Mouse (Mus musculus) liver, adult 2 months (tissue): ENCODE results near the gene Capn1. TPM values are rescaled to one million over a fixed set of nuclear protein-coding genes. Genes with fewer than 3 reads are reported as not detected.

Experiments
- DNase-seq: peaks from one replicate; pipeline ENCODE4 v3.0.0-alpha.2; 2011; ENCODE audit warnings: low read depth, low spot score; ENCODE audit errors: extremely low read depth
- H3K27ac ChIP-seq: fragments of 200-500 bp; replicated peaks from 2 replicates; pipeline ENCODE4 v1.5.1; 2012; ENCODE audit warnings: low read depth, mild to moderate bottlenecking, control low read depth, inconsistent platforms, low read length; ENCODE audit not compliant: insufficient read depth
- H3K27me3 ChIP-seq: fragments of 200-500 bp; 2 replicates; pipeline ENCODE4 v1.6.1; 2012; ENCODE audit warnings: mild to moderate bottlenecking, moderate library complexity, low read length, inconsistent platforms; ENCODE audit not compliant: control insufficient read depth, insufficient read depth
- H3K36me3 ChIP-seq: fragments of 200-500 bp; 2 replicates; pipeline ENCODE4 v1.6.1; 2012; ENCODE audit warnings: low read length, inconsistent platforms; ENCODE audit not compliant: control insufficient read depth, insufficient read depth
- H3K4me1 ChIP-seq: fragments of 200-500 bp; 2 replicates; pipeline ENCODE4 v1.6.1; 2011; ENCODE audit warnings: low read length; ENCODE audit not compliant: control insufficient read depth, insufficient read depth
- H3K4me3 ChIP-seq: fragments of 200-500 bp; 2 replicates; pipeline ENCODE4 v1.5.1; 2011; ENCODE audit warnings: low read depth, mild to moderate bottlenecking, control low read depth, low read length, moderate library complexity; ENCODE audit not compliant: insufficient read depth
- H3K79me2 ChIP-seq: fragments of 200-500 bp; 2 replicates; pipeline ENCODE4 v1.6.1; 2012; ENCODE audit warnings: inconsistent platforms, mild to moderate bottlenecking, low read length, moderate library complexity; ENCODE audit not compliant: control insufficient read depth, insufficient read depth
- H3K9ac ChIP-seq: fragments of 200-500 bp; 2 replicates; pipeline ENCODE4 v1.6.1; 2012; ENCODE audit warnings: low read depth, mild to moderate bottlenecking, control low read depth, inconsistent platforms, low read length
- CTCF ChIP-seq: fragments of 200-500 bp; IDR thresholded peaks from 2 replicates; pipeline ENCODE4 v1.5.1; 2011; ENCODE audit warnings: low read depth, low read length, control low read depth
- POLR2A ChIP-seq: fragments of 200-500 bp; IDR thresholded peaks from 2 replicates; pipeline ENCODE4 v1.6.1; 2011; ENCODE audit warnings: low read length, control low read depth; ENCODE audit not compliant: insufficient read depth; ENCODE audit errors: extremely low read depth
- WGBS: fragments of 180-500 bp; shearing (Covaris S2); methylation state at CpG from one replicate; pipeline ENCODE4 v1.1.7; 2018; 5-methylcytosine and 5-hydroxymethylcytosine counted together
- polyA plus RNA-seq: library from polyadenylated mRNA; depleted of rRNA; stranded (reverse); fragments of >200 nt; gene quantifications from 2 replicates; pipeline ENCODE4 v1.2.3, GENCODE M21; 2012
- total RNA-seq: library from RNA; depleted of rRNA; stranded (reverse); fragments of >200 nt; gene quantifications from 2 replicates; pipeline ENCODE4 v1.2.3, GENCODE M21; 2014

Gene Capn1
- total and polyA plus RNA-seq, 2 experiments = 8.0 to 12.7 TPM

DNA sequence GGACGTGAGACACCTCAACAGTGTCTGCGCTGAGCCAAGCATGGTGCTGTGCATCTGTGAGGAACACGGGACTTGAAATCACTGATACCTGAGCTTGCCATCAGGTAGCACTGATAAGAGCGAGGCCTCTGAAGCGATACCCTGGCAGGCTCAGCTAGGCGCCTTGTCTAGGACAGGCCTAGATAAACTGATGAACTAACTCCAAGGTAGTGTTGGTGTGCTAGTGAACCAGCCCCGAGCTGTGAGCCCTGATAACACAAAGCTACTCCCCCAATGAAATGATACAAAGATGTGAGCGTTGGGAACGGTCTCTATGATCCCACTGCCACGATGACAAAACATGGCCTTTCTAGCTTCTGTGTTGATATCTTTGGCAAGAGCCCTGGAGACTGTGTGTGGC lies 48.0 kb downstream of the Capn1 start:
- H3K79me2 ChIP-seq = no peaks in the 10 kb centered on the region; the same call in 1 of the 2 replicates
- H3K27me3 ChIP-seq = no peaks in the 10 kb centered on the region
- H3K4me3 ChIP-seq = no peak overlapping the region
- no peak for DNase-seq
- TF ChIP-seq CTCF = no peak
- no peaks in the 10 kb centered on the region for H3K36me3 ChIP-seq
- 95% methylated on average over 10 of the region's 10 CpGs for whole genome bisulfite sequencing
- H3K27ac ChIP-seq = no peak overlapping the region
- H3K4me1 ChIP-seq = peaks cover 6% of the 10 kb centered on the region; the same call in 1 of the 2 replicates
- H3K9ac ChIP-seq = no peak overlapping the region

DNA sequence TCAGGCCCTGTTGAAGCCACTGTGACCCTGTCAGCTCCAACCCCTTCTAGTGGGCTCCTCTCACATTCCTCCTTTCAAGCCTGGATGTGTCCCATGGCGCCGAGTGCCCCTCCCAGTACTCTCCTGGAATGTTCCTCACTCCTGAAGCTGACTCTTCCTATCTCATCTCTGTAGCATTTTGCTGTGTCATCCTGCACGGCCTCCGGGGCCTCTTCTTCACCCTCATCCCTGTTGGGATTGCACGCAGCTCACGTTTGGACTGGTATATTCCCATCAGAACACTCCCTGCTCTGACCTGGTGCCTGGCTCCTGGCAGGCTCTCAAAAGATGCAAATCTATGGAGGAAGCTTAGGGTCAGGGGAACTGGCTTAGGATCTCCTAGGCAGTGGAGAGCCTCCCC lies 48.9 kb downstream of the Capn1 start:
- Histone ChIP-seq H3K36me3 (no peaks in the 10 kb centered on the region), H3K9ac (no peak overlapping the region), H3K27me3 (no peaks in the 10 kb centered on the region), H3K79me2 (no peaks in the 10 kb centered on the region; the same call in 1 of the 2 replicates), H3K27ac (no peak overlapping the region), H3K4me1 (peaks cover 6% of the 10 kb centered on the region; the same call in 1 of the 2 replicates), H3K4me3 (no peak overlapping the region)
- WGBS = 77% methylated on average over 6 of the region's 6 CpGs
- no peak for TF ChIP-seq CTCF
- TF ChIP-seq POLR2A = no peak
- DNase-seq = no peak

DNA sequence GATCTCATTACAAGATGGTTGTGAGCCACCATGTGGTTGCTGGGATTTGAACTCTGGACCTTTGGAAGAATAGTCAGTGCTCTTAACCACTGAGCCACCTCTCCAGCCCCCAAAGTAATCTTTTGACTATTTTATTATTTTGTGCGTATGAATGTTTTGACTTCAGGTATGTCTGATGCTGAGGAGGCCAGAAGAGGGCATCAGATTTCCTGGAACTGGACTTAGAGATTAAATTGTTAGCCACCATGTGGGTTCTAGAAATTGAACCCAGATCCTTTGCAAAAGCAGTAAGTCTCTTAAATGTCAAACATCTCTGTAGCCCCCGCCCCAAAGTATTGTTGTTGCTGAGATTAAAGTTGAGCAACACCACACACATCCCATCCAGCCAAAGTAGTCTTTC lies 49.8 kb downstream of the Capn1 start:
- Histone ChIP-seq H3K27me3 (no peaks in the 10 kb centered on the region), H3K79me2 (no peaks in the 10 kb centered on the region; the same call in 1 of the 2 replicates), H3K9ac (no peak overlapping the region), H3K36me3 (no peaks in the 10 kb centered on the region), H3K27ac (no peak overlapping the region), H3K4me1 (peaks cover 6% of the 10 kb centered on the region; the same call in 1 of the 2 replicates), H3K4me3 (no peak overlapping the region)
- 91% methylated on average over 2 of the region's 2 CpGs for WGBS
- TF ChIP-seq POLR2A = no peak
- no peak for DNase-seq

DNA sequence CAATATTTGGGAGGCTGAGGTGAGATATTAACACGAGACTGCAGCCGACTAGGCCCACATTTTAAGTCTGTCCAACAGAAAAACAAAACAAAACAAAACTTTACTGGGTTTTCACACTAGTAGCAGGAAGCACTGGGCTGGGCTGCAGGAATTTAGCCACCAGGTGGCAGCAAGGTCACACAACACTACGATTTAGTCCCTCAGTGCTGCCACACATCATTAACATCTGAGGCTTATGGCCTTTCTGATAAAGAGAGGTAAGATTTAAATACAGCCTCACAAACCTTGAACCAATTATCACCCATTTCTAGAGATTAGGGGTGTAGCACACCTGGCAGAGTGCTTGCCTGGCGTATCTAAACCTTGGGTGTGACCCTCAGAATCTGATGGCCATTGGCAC lies 50.4 kb downstream of the Capn1 start:
- H3K9ac ChIP-seq = no peak overlapping the region
- peak; percentile 89 for TF ChIP-seq CTCF
- TF ChIP-seq POLR2A = no peak
- H3K36me3 ChIP-seq = no peaks in the 10 kb centered on the region
- DNase-seq = peak; percentile 66
- H3K79me2 ChIP-seq = no peaks in the 10 kb centered on the region; the same call in 1 of the 2 replicates
- H3K4me3 ChIP-seq = no peak overlapping the region
- peaks cover 6% of the 10 kb centered on the region; the same call in 1 of the 2 replicates for H3K4me1 ChIP-seq
- H3K27ac ChIP-seq = no peak overlapping the region
- WGBS = 15% methylated on average over 4 of the region's 4 CpGs
- H3K27me3 ChIP-seq = no peaks in the 10 kb centered on the region

DNA sequence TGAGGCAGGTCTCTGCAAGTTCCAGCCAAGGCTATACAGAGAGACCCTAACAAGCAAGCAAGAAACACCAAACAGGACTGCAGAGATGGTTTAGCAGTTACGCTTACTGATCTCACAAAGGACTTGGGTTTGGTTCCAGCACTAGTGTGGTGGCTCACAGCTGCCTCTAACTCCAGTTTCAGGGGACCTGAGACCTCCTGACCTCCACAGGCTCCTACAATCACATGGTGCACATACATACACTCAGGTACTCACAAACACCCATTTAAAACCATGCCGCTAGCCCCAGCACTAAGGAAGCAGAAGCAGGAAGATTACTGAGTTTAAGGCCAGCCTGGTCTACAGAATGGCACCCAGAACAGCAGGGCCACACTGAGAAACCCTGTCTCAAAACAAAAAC lies 50.9 kb downstream of the Capn1 start:
- Histone ChIP-seq H3K27me3 (no peaks in the 10 kb centered on the region), H3K9ac (no peak overlapping the region), H3K4me1 (peaks cover 6% of the 10 kb centered on the region; the same call in 1 of the 2 replicates), H3K36me3 (no peaks in the 10 kb centered on the region), H3K4me3 (no peak overlapping the region), H3K79me2 (no peaks in the 10 kb centered on the region; the same call in 1 of the 2 replicates), H3K27ac (no peak overlapping the region)
- DNase-seq = no peak
- TF ChIP-seq CTCF = no peak
- no peak for TF ChIP-seq POLR2A
- 92% methylated on average over 2 of the region's 2 CpGs for WGBS

DNA sequence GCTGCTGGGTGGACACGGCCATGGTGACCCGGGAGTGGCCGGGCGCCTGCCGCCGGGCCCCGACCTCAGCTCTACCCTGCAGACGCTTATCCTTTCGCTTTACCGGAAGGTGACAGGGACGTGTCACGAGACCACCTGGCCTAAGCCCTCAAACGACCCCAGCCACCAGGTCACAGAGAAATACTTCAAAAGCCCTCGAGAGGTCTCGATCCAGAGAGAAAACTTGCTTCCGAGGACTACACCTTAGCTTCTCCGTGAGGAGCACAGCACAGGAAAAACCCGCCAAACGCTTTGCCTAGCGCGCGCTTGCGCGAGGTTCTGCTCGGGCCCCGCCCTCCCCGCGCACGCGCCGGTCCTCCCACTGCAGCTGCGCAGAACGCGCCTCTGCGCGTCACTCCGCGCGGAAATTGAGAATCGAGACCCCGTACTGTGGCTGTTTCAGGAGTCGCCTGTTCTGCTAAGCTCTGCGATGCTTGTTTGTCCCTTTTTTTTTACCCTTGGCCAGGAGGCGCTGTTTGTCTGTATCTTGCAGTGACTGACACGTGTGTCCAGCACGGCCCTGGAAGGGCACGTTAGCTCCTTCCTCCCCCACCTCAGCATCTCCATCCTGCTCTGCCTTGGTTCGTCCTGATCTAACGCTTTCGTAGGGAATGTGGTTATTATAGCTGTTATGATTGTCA lies 51.7 kb downstream of the Capn1 start, which contains the start of gene Pola2:
Pola2 (minus strand) TSS at position 320 of the 680 bp plus-strand sequence.
- peak within 1 kb of the TSS; percentile 67 for H3K9ac ChIP-seq
- TF ChIP-seq CTCF (no peak), POLR2A (0 out of 2 replicates have a peak, but pooled peaks have one; percentile 37)
- DNase-seq = peak; percentile 70
- peak within 1 kb of the TSS; percentile 56 for H3K27ac ChIP-seq
- no peaks in the 10 kb centered on the region; the same call in 1 of the 2 replicates for H3K79me2 ChIP-seq
- peaks cover 6% of the 10 kb centered on the region; the same call in 1 of the 2 replicates for H3K4me1 ChIP-seq
- no peaks in the 10 kb centered on the region for H3K36me3 ChIP-seq
- H3K4me3 ChIP-seq = peak within 1 kb of the TSS; percentile 63
- under 1% methylated on average over 50 of the region's 50 CpGs for WGBS
- no peaks in the 10 kb centered on the region for H3K27me3 ChIP-seq
